Mouse (Mus musculus) stomach, postnatal 0 days (tissue): ENCODE results near the gene Tor2a.

ENCODE experiments used
- CTCF ChIP-seq: IDR thresholded peaks from 2 replicates; pipeline ENCODE4 v1.5.1; 2016; ENCODE audit warnings: antibody characterized with exemption, low read depth, mild to moderate bottlenecking, moderate library complexity
- EP300 ChIP-seq: optimal IDR thresholded peaks from 2 replicates; pipeline ENCODE3; 2016; ENCODE audit warnings: antibody characterized with exemption

DNA sequence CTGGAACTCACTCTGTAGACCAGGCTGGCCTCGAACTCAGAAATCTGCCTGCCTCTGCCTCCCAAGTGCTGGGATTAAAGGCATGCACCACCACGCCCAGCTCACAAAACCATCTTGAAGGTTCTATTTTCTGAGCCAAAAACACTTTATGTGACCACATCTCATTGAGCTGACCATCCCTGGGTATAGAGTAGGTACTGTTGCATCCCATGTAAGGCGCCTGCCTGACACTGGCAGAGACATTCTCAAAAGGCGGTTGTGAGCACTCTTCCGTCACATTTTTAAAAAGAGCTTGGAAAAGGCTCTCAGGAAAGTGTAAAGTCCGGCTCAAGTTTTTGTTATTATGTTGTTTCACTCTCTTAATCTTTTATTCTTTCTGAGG lies 369 bp upstream of the Tor2a start:
- TF ChIP-seq CTCF (no peak), EP300 (no peak)
